Mouse (Mus musculus) layer of hippocampus, adult 11-12 months (tissue): ENCODE measurements at regions not wholly inside any gene's neighbourhood (a gene's known extent, or its start where the extent isn't known, plus 50 kb on each side); places are given as distances from the start of the nearest gene placed in this dataset.

Experiments used
- DNase-seq: peaks from one replicate; pipeline ENCODE4 v3.0.0; 2022; ENCODE audit warnings: low spot score

GRCm38 (mm10) chr10:118765051-118765450 is 105.0 kb downstream of the Dyrk2 start:
- DNase-seq = no peak

DNA sequence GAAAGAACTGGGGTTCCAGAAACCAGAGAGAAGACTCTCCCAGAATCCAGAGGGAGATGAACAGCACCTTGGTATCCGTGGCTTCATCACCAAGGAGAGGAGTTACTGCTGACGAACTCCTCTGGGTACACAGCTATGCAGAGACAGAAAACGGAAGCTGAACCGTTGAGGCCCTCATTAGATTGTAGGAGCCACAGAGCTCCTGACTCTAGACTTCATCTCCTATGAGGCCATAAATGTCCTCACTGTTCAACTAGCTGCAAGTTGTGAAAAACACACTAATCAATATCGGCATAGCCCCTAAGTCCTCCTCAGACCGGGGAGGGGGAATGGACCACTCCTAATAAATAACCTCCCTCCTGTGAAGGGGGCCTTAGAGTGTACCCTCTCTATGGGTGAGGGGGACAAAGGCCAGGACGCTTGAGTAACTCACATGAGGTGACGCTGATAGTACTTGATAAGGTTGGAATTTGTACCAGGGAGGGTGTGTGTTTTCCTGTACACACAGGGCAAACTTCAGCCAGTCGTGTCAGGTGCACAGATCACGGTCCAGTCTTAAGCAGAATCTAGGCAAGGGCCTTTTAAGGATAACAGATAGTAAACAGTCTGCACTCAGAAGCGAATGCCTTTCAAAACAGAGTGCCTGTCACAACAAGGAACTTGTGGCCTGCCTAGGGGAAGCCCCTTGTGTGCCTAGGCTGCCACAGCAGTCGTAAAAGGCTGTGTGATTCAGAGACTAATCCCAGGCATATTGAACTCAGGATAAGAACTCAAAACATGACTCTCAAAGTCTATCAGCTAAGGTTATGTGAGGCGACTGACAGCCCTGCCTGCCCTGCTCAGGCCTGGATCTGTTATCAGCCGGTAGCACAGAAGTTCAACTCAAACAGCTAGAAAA is 104.2 kb downstream of the Dyrk2 start:
- DNase-seq = no peak

DNA sequence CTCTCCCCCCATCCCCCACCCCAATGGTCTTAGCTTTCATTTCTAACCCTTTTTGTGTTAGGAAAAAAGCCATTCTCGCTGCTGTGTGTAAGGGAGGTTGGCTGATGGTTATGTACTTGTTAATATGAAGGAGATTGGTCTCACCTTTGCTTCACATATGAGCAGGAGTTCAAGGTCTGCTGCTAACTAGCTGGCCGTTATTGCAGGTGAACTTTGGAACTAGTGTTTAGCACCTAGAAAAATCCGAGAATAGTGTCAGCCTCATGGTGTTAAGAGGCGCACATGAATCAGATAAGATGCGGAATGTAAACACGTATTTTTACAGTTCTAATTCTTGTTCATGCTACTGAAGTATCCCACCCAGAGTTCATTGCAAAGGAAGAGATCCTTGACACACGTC is 103.2 kb downstream of the Dyrk2 start:
- DNase-seq = no peak

DNA sequence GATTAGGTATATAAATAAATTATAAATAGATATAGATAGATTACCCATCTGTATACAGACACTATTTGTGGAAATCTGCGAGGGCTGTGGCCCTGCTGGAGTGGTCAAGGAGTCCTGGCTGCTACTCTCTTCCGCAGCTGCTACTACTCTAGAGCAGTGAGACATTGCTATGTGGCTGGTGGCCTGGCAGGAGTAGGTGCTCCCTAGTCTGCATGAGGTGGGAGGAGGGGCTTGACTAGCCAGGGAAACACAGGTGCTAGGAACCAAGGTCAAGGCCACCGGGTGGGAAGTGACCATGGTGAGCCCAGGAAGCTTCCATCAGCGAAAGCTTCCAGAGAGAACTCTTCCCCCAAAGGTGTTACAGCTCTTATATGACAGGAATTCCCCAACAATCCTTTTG is 100.3 kb downstream of the Dyrk2 start:
- no peak for DNase-seq

- DNase-seq = no peak
Measured at GRCm38 (mm10) chr10:118778656-118779055, 91.4 kb downstream of the Dyrk2 start.

DNA sequence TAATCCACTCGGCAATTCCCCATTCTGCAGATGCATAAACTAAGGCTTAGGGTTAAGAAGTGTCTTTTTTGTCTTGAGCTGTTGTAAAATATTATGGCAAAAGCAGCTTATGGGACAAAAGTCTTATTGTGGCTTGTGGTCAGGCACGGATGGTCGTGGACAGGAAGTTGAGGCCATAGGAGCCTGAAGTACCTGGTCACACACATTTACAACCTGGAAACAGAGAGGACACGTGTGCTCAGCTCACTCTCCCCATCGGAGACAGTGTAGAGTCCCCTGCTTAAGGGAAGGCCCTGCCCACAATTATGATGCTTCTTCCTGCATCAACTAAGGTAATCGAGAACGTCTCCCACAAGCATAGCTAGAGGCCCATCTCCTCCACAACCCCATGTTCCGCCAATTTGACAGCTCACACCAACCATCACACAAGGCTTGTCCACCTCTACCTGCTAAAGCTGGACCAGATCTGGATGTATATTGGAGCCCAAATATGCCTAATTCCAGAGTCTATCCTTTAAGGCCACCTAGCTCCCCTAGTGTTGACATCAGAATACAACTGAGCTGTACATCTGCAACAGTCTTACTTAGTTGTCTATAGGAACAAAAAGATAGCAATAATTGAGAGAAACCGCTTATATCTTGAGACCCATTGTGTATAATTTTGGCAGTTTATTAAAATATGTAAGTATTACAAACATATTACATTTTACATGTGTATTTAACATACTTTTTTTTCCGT is 89.0 kb downstream of the Dyrk2 start:
- DNase-seq = no peak

GRCm38 (mm10) chr10:118781811-118782232 is 88.2 kb downstream of the Dyrk2 start:
- DNase-seq = peak; percentile 50

- DNase-seq = no peak
Measured at GRCm38 (mm10) chr10:118782646-118783045, 87.4 kb downstream of the Dyrk2 start.

GRCm38 (mm10) chr10:118787280-118787690 is 82.7 kb downstream of the Dyrk2 start:
- no peak for DNase-seq

- DNase-seq = no peak
Measured at GRCm38 (mm10) chr10:118792352-118793100, 77.5 kb downstream of the Dyrk2 start.

- DNase-seq = no peak
Measured at GRCm38 (mm10) chr10:118793794-118794193, 76.2 kb downstream of the Dyrk2 start.

- DNase-seq = no peak
Measured at GRCm38 (mm10) chr10:118794395-118795060, 75.5 kb downstream of the Dyrk2 start.

GRCm38 (mm10) chr10:118795061-118795407 is 75.0 kb downstream of the Dyrk2 start:
- no peak for DNase-seq

DNA sequence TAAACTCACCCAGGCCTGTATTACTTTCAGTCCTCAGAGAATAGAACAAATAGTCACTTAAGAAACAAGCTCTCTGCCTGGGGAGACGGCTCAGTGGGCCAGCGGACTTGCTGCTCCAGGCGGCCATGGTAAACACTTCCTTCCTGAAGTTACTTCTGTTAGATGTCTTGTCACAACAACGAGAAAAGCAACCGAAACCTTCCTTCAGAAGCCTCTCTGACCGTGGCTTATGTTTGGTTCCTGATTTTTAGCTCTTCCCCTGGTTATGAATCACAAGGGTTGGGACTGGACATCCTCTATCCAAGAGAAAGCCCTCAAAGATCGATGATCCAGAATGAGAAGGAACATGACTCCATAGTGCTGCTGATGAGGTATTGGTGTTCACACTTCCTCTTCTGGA is 73.5 kb downstream of the Dyrk2 start:
- DNase-seq = no peak

- DNase-seq = no peak
Measured at GRCm38 (mm10) chr10:118797256-118797655, 72.8 kb downstream of the Dyrk2 start.

GRCm38 (mm10) chr10:118799767-118800166 is 70.2 kb downstream of the Dyrk2 start:
- DNase-seq = no peak

GRCm38 (mm10) chr10:118803922-118804557 is 66.0 kb downstream of the Dyrk2 start:
- DNase-seq = no peak

DNA sequence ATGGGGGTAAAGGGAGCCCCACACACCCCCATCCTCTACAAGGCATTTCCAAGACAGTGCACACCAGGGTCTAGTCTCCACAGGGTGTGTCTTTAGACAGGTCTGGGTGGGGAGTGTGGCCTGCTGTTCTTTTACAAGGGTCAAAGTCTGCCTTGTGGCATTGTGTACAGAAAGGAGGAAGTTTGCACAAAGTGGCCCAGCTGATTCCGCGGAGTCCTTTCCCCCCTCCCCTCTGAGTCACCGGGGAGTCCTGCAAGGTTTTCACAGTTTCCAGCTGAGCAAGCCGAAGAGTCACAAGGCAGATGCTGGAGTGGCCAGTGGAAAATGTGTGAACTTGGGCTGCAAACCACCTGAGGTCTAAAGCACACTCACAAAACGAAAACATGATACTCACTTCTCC is 65.4 kb downstream of the Dyrk2 start:
- peak; percentile 45 for DNase-seq
